Mouse (Mus musculus) adrenal gland, postnatal 10 days (tissue): ENCODE results near the gene Oas2. TPM values are rescaled to one million over a fixed set of nuclear protein-coding genes. Genes with fewer than 3 reads are reported as not detected.
A peak's percentile ranks its signal among the peaks of the same experiment; 100 is the strongest.
"Not testable (repeated sequence)": the region's sequence is repeated elsewhere in the genome, so short reads cannot be mapped to it uniquely, and the experiment has no call there.

Experiments used
- DNase-seq: peaks from one replicate; pipeline ENCODE4 v3.0.0; 2021; ENCODE audit warnings: mixed read lengths
- long read RNA-seq, 2 experiments: library from polyadenylated mRNA; stranded (forward); transcript quantifications; one replicate each; pipeline ENCODE4 v2.0.0; 2021
- total RNA-seq, 2 experiments: library from RNA; stranded (reverse); gene quantifications; 2 replicates each; pipeline ENCODE4 v1.2.3; 2021

Oas2 gene
- total RNA-seq: under 1 TPM; 0.09 to 0.24 TPM
- long read RNA-seq, experiment 1: 0 reads
- long read RNA-seq, experiment 2: 0 reads

GRCm38 (mm10) chr5:120749688-120750087, at the start of gene Oas2:
Gene Oas2 (minus strand): TSS chr5:120749853.
- DNase-seq: no peak

GRCm38 (mm10) chr5:120798943-120799342, 49.3 kb upstream of the Oas2 start:
- DNase-seq: not testable (repeated sequence)

- not testable (repeated sequence) for DNase-seq
Observed at GRCm38 (mm10) chr5:120798147-120798546, 48.5 kb upstream of the Oas2 start.

GRCm38 (mm10) chr5:120795480-120796034, 45.9 kb upstream of the Oas2 start, which contains the start of gene Oas1e:
Gene Oas1e (minus strand): TSS chr5:120795530.
- DNase-seq: not testable (repeated sequence)

DNA sequence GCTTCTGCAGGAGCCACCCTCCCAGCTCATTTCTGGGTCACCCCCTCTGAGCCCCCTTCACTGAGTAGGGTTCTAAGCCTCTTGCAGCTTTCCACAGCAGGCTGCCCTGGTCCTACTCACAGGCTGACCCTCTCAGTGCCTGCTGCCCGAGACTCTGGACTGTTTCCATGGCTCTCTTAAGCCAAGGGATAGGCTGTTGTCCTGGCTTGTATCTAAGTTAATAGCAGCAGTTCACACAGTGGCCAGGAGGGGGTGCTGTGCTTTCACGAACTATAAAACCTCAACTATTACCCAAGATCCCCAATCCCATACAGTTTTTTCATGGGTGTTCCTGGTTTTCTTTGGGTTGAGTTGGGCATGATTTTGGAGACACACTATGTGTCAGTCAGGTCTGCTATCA, 43.4 kb upstream of the Oas2 start:
- peak; percentile 66 for DNase-seq

GRCm38 (mm10) chr5:120787042-120787441, 37.4 kb upstream of the Oas2 start:
- no peak for DNase-seq

DNA sequence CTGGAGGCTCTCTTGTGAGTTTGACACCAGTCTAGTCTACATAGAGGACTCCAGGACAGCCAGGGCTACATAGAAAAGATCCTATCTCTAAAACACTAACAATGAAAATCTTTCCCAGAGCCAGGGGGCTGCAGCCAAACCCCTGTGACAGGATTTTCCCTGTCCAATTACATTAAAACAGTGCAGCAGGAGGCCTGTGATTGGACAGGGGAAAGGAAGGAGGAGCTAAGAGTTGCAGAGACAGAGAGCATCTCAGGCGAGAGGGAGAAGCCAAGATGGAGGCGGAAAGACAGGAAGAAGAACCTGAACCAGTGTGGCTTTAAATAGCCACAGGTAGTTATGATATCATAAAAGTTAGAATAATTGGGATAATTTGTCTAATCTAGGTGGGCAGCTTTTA, 32.8 kb upstream of the Oas2 start:
- no peak for DNase-seq

DNA sequence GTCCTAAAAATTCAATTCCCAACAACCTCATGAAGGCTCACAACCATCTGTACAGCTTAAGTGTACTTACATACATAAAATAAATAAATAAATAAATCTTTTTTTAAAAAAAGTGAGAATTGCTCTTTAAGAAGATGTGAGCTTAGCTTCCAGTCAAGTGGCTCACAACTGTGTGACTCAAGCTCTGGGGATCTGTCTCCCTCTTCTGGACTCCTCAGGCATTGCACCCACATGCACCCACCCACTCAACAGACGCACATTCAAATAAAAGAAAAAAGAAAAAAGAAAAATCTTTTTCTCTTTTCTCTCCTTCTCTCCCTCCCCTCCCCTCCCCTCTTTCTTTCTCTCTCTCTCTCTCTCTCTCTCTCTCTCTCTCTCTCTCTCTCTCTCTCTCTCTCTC, 32.0 kb upstream of the Oas2 start:
- DNase-seq: no peak

DNA sequence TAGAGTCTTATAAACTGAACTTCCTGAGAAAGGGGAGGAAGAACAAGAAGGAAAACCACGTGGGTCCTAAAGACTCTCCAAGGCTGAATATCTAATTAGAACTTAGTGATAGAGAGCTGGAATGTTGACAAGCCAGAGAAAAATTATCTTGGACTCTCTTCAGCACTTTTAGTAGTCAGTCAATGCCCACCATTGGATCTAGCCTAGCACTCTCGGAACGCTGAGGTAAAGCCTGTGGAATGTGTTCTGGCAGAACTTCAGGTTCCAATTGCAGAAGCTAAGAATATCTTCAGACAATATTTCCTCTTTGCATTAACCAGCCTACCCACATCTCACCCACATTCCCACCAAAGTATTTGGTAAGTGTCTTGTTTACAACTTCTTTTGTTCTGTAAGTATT, 30.3 kb upstream of the Oas2 start:
- no peak for DNase-seq

DNA sequence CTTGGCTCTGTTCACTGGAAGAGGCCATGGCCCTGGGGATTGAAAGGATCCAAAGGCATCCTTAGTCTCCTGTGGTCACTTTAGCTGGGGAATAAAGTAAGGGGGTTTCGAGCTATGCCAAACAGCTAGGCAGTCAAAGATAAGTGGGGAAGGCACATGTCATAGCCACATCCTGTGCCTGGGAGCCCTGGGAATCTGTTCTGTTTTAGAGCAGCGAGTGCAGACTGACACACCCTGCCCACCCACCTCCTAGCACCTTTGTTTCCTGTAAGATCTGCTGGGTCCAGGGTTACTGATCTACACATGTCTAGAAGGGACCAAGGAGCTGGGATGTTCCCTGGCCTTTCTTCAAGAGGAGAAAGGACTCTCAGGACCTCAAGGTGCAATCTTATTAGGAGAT, 29.3 kb upstream of the Oas2 start:
- no peak for DNase-seq

DNA sequence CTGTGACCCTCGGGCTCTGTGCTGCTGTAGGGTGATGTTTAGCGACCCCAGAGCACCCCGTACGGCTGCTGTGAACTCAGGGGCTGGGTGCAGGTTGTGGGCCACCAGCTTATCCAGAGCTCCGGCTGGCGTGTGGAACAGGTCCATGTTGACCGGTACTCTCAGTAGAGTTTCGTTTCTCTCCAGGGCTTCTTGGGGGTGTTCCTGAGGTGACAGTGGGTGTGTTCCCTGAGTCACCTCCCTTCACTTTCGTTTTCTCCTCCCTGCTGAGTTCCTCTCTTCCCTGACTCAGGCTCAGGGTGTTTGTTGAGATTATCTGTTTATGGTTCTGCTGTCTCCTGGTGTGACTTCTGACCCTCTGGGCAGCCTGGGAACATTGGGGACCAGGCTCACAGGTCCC, 27.8 kb upstream of the Oas2 start, which contains the start of gene Oas3:
TSS of gene Oas3 (minus strand) at position 184 of the 400 bp plus-strand sequence.
- no peak for DNase-seq

DNA sequence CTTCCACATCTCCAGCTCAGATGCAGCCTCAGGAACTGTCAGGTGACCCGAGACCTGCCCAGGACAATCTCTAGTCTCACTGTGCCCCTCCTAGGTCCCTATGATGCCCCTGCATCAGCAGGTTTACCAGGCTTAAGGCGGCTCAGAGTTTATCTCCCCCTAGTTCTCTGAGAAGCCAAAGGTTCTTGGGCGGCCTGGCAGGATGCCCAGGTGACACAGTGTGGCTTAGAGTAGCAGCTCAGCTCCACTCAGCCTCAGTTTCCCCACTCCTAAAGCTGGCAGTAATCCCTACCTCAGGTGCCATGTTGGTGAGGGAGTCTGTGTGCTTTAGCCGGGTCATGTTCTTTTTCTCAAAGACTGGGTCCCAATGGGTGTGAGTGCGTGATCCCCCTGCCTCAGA, 27.1 kb upstream of the Oas2 start:
- no peak for DNase-seq

DNA sequence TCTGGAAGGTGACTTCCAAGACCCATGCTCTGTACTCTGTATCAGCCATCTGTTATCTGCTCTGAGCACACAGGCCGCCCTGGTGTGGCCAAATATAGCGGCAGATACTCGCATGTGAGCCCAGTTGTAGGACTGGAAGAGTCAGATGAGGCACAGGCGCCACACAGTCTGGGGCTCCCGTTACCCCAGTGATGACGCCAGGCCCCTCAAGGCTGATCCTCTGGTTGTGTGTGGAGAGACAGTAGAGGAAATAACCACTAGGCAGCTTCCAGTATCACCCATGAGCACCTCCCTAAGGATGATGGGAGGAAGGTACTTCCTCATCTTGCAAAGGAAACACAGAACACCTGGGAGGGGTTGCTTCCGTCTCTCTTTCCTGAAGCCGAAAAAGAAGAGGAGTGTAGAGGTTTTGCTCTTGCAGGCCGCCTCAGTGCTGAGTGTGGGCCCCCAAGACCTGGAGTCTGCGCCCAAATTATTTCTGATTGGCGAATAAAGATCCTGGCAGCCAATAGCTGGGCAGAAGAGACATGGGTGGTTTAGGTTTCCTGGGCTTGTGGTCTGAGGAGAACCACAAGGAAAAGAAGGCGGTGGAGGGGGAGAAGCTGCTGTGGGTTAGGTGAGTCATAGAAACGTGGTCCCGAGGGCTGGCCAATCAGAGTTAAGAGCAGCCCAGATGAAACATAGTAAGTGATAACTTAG, 25.8 kb upstream of the Oas2 start:
- DNase-seq: no peak

- DNase-seq: no peak
Observed at GRCm38 (mm10) chr5:120769396-120769795, 19.7 kb upstream of the Oas2 start.

GRCm38 (mm10) chr5:120765010-120765409, 15.4 kb upstream of the Oas2 start:
- no peak for DNase-seq

- peak; percentile 34 for DNase-seq
Observed at GRCm38 (mm10) chr5:120761901-120762300, 12.2 kb upstream of the Oas2 start.

DNA sequence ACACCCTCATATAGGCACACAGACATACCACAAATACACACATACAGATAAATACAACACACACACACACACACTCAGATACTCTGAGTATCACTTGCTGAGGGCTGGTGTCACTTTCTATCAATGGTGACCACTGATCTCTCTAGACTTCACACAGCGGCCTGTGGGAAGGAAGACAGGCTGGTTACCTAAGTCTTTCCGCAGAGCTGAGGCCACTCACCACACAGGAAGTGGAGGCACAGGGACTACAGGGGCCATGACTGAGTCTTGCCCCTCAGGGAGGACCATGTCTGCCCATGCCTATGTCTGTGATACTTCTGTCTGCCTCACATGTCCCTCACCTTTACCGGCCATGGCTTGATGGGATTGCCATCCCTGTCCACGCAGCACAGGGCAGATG, 4.6 kb upstream of the Oas2 start:
- DNase-seq: no peak

- no peak for DNase-seq
Observed at GRCm38 (mm10) chr5:120752786-120753185, 3.1 kb upstream of the Oas2 start.

DNA sequence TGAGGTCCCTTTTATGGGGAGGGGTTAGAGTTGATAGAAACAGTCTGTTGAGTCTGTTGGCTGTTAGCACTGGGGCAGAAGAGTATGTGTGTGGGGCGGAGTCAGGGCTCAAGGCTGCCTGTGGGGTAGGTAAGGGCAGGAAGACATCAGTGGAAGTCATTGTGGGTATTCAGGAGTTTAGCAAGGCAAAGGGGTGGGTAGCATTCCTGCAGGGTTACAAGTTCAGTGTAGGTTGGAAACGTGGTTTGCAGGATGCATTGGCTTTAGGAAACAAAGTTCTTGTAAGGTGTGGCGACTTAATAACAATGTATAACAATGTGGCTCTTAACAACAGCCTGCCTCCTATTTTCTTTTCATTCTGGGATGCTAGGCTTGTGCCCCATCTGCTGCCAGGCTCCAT, 1.6 kb upstream of the Oas2 start:
- no peak for DNase-seq

- peak; percentile 73 for DNase-seq
Observed at GRCm38 (mm10) chr5:120746451-120746850, 3.2 kb downstream of the Oas2 start.

DNA sequence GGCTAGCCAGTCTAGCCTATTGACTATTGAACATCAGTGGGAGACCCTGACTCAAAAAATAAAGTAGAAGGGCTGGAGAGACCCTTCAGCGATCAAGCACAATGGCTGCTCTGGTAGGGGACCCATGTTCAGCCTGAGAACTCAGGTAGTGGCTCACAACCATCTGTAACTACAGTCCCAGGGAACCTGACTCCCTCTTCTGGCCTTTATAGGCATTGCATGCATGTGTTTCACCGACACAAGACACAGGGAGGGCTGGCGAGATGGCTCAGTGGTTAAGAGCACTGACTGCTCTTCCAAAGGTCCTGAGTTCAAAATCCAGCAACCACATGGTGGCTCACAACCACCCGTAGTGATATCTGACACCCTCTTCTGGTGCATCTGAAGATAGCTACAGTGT, 7.5 kb downstream of the Oas2 start:
- DNase-seq: peak; percentile 48

GRCm38 (mm10) chr5:120734380-120734990, 15.2 kb downstream of the Oas2 start:
- DNase-seq: no peak

- no peak for DNase-seq
Observed at GRCm38 (mm10) chr5:120733696-120734095, 16.0 kb downstream of the Oas2 start.

DNA sequence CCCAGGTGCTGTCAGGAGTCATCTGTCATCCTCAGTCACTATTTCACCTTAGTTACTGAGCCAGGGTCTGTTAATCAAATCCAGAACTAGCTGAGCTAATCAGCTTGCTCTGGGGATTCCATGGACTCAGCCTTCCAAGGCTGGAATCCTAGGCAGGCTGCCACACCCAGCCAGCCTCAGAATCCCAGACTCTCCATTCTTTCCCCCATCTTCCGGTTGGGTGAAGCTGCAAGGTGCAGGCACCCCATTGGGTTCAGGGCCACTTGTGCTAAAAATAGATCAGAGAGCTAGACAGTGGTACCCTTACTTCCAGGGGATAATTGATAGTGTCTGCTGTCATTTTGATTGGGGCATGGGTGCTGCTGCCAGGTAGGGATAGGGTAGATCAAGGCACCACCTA, 16.9 kb downstream of the Oas2 start:
- DNase-seq: no peak
